ENCODE assay signal across 21 mouse cellular contexts in the genomic region with DNA sequence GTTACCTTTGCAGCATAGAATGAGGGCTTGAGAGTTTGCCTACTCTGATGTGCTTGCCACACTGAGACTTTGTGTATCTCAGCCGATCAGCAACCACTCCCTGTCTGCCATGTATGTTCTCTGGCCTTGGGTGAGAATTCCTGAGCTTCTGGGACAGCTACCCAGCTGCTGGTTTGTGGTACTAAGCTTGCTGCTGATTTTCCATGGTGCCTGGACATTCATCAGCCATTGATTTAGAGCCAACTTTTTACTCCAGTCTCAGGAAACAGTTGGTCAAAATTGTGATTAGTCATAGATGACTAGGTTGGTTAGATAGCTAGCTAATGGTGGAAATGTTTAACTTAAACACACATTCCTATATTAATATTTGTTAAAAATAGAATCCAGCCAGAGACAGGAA.
"Had no signal": no experiment of that assay in that cellular context is flagged by ENCODE, and none has a peak within 500 bp of the region (broad histone marks: within the 10 kb centered on the region; RNA-seq: fewer than 3 reads in every experiment).

No protein-coding gene starts in this region.

- H3K27ac ChIP-seq: limb, embryonic 12.5 days; limb, embryonic 15.5 days; liver, embryonic 14.5 days; lung, embryonic 15.5 days; midbrain, embryonic 10.5 days; neural tube, embryonic 13.5 days; stomach, embryonic 15.5 days had no signal

- H3K36me3 ChIP-seq: lung, embryonic 15.5 days; midbrain, embryonic 10.5 days; neural tube, embryonic 13.5 days; stomach, embryonic 15.5 days had no signal

- DNase-seq: kidney, adult 9 months; kidney, postnatal 14 days; kidney, postnatal 4 days; left cerebral cortex, postnatal 4 days; lung, adult 18-20 months; lung, postnatal 10 days; lung, postnatal 36 days; midbrain, embryonic 14.5 days; retina, postnatal 1 day; right cerebral cortex, postnatal 25 days; spleen, adult 18-20 months; thymus, postnatal 36 days had no signal

- H3K9ac ChIP-seq: limb, embryonic 12.5 days; limb, embryonic 15.5 days; liver, embryonic 14.5 days; lung, embryonic 15.5 days; neural tube, embryonic 13.5 days; stomach, embryonic 15.5 days had no signal

- H3K9me3 ChIP-seq: limb, embryonic 12.5 days; limb, embryonic 15.5 days; lung, embryonic 15.5 days; megakaryocyte, embryonic 14.5 days; midbrain, embryonic 10.5 days; neural tube, embryonic 13.5 days; stomach, embryonic 15.5 days had no signal

- H3K27me3 ChIP-seq: limb, embryonic 12.5 days; limb, embryonic 15.5 days; lung, embryonic 15.5 days; megakaryocyte, embryonic 14.5 days; neural tube, embryonic 13.5 days; stomach, embryonic 15.5 days had no signal

- H3K4me1 ChIP-seq: limb, embryonic 12.5 days; neural tube, embryonic 13.5 days; stomach, embryonic 15.5 days had no signal

- H3K4me2 ChIP-seq: limb, embryonic 12.5 days; limb, embryonic 15.5 days; liver, embryonic 11.5 days; lung, embryonic 15.5 days; neural tube, embryonic 13.5 days; stomach, embryonic 15.5 days had no signal

- H3K4me3 ChIP-seq: limb, embryonic 12.5 days; limb, embryonic 15.5 days; lung, embryonic 15.5 days; midbrain, embryonic 10.5 days; neural tube, embryonic 13.5 days; stomach, embryonic 15.5 days had no signal
